Mouse (Mus musculus): Measurements from ENCODE around the gene C5ar1. TPM values are rescaled to one million over a fixed set of nuclear protein-coding genes. Genes with fewer than 3 reads are reported as not detected.

Gene C5ar1
- total RNA-seq, 2 experiments from 2014 or later: 5.0 to 8.0 TPM

Other genes with a start within 250 kb of the C5ar1 start
- 5.4 and 16.6 TPM in 2 replicates for gene Bicra, start 211.6 kb downstream of the C5ar1 start, total RNA-seq (2015; ENCODE audit: low replicate concordance)
- 1.9 and 2.0 TPM in 2 replicates for gene Bicra, start 211.6 kb downstream of the C5ar1 start, total RNA-seq (2017; ENCODE audit: low replicate concordance)
- gene Zfp541, start 197.7 kb downstream of the C5ar1 start, total RNA-seq (2015; ENCODE audit: low replicate concordance): not detected in 2 replicates
- gene Zfp541, start 197.7 kb downstream of the C5ar1 start, total RNA-seq (2017; ENCODE audit: low replicate concordance): not detected in 2 replicates
- gene Napa, start 161.1 kb downstream of the C5ar1 start, total RNA-seq (2015; ENCODE audit: low replicate concordance): 282 and 315 TPM in 2 replicates
- 141 and 162 TPM in 2 replicates for gene Napa, start 161.1 kb downstream of the C5ar1 start, total RNA-seq (2017; ENCODE audit: low replicate concordance)
- gene Kptn, start 139.6 kb downstream of the C5ar1 start, total RNA-seq (2015; ENCODE audit: low replicate concordance): 2.9 and 8.6 TPM in 2 replicates
- 2.2 and 5.2 TPM in 2 replicates for gene Kptn, start 139.6 kb downstream of the C5ar1 start, total RNA-seq (2017; ENCODE audit: low replicate concordance)
- not detected in 2 replicates for gene Slc8a2, start 129.7 kb downstream of the C5ar1 start, total RNA-seq (2015; ENCODE audit: low replicate concordance)
- gene Slc8a2, start 129.7 kb downstream of the C5ar1 start, total RNA-seq (2017; ENCODE audit: low replicate concordance): 0.26 TPM in 1 of 2 replicates, not detected in the other
- gene Meis3, start 84.5 kb downstream of the C5ar1 start, total RNA-seq (2015; ENCODE audit: low replicate concordance): 1.3 TPM in 1 of 2 replicates, not detected in the other
- not detected in 2 replicates for gene Meis3, start 84.5 kb downstream of the C5ar1 start, total RNA-seq (2017; ENCODE audit: low replicate concordance)
- gene Dhx34, start 37.5 kb downstream of the C5ar1 start, total RNA-seq (2015; ENCODE audit: low replicate concordance): 2.5 and 2.9 TPM in 2 replicates
- 0.76 and 4.6 TPM in 2 replicates for gene Dhx34, start 37.5 kb downstream of the C5ar1 start, total RNA-seq (2017; ENCODE audit: low replicate concordance)
- 2.2 and 8.4 TPM in 2 replicates for gene C5ar2, start 15.4 kb downstream of the C5ar1 start, total RNA-seq (2015; ENCODE audit: low replicate concordance)
- gene C5ar2, start 15.4 kb downstream of the C5ar1 start, total RNA-seq (2017; ENCODE audit: low replicate concordance): 1.8 and 3.3 TPM in 2 replicates
- 6.8 and 9.6 TPM in 2 replicates for gene Inafm1, start 14.1 kb upstream of the C5ar1 start, total RNA-seq (2015; ENCODE audit: low replicate concordance)
- gene Inafm1, start 14.1 kb upstream of the C5ar1 start, total RNA-seq (2017; ENCODE audit: low replicate concordance): 16.3 and 19.3 TPM in 2 replicates
- 15.1 and 25.6 TPM in 2 replicates for gene Ccdc9, start 27.3 kb upstream of the C5ar1 start, total RNA-seq (2015; ENCODE audit: low replicate concordance)
- gene Ccdc9, start 27.3 kb upstream of the C5ar1 start, total RNA-seq (2017; ENCODE audit: low replicate concordance): 27.7 and 39.5 TPM in 2 replicates
- gene Bbc3, start 48.9 kb upstream of the C5ar1 start, total RNA-seq (2015; ENCODE audit: low replicate concordance): 0.42 and 3.2 TPM in 2 replicates
- 0.76 and 2.6 TPM in 2 replicates for gene Bbc3, start 48.9 kb upstream of the C5ar1 start, total RNA-seq (2017; ENCODE audit: low replicate concordance)
- gene Sae1, start 128.3 kb upstream of the C5ar1 start, total RNA-seq (2015; ENCODE audit: low replicate concordance): 36.5 and 43.6 TPM in 2 replicates
- gene Sae1, start 128.3 kb upstream of the C5ar1 start, total RNA-seq (2017; ENCODE audit: low replicate concordance): 113 and 196 TPM in 2 replicates
- gene Zc3h4, start 141.4 kb upstream of the C5ar1 start, total RNA-seq (2015; ENCODE audit: low replicate concordance): 43.6 and 44.0 TPM in 2 replicates
- gene Zc3h4, start 141.4 kb upstream of the C5ar1 start, total RNA-seq (2017; ENCODE audit: low replicate concordance): 89.2 and 100.0 TPM in 2 replicates
- 6.8 and 8.0 TPM in 2 replicates for gene Tmem160, start 193.2 kb upstream of the C5ar1 start, total RNA-seq (2015; ENCODE audit: low replicate concordance)
- gene Tmem160, start 193.2 kb upstream of the C5ar1 start, total RNA-seq (2017; ENCODE audit: low replicate concordance): 1.9 and 5.9 TPM in 2 replicates
- not detected in 2 replicates for gene Npas1, start 218.2 kb upstream of the C5ar1 start, total RNA-seq (2015; ENCODE audit: low replicate concordance)
- not detected in 2 replicates for gene Npas1, start 218.2 kb upstream of the C5ar1 start, total RNA-seq (2017; ENCODE audit: low replicate concordance)

Measured in erythroid progenitor cell, adult 5-6 weeks (primary cell).